Mouse (Mus musculus): ENCODE measurements at regions not wholly inside any gene's neighbourhood (a gene's known extent, or its start where the extent isn't known, plus 50 kb on each side); places are given as distances from the start of the nearest gene placed in this dataset.

GRCm38 (mm10) chr14:47988131-47988530, 132.5 kb upstream of the Peli2 start:
- DNase-seq (ENCODE audit: low read depth, low spot score) = no peak
- Histone ChIP-seq H3K9me3 (ENCODE audit: control insufficient read depth, insufficient read depth, low read depth, low read length) (no peaks in the 10 kb centered on the region), H3K9ac (ENCODE audit: insufficient read depth, low read depth, low read length, poor library complexity, severe bottlenecking) (no peak overlapping the region), H3K4me3 (ENCODE audit: insufficient read depth in 1 of 2, low read depth in 1 of 2, low read length in 2 of 2, poor library complexity in 1 of 2, severe bottlenecking in 1 of 2) (no peak overlapping the region), H3K36me3 (ENCODE audit: control insufficient read depth, insufficient read depth, low read length, poor library complexity, severe bottlenecking) (no peaks in the 10 kb centered on the region), H3K27ac (ENCODE audit: insufficient read depth, low read depth, low read length, poor library complexity, severe bottlenecking) (no peak overlapping the region), H3K4me1 (ENCODE audit: control insufficient read depth in 2 of 2, insufficient read depth in 2 of 2, low read length in 2 of 2, poor library complexity in 1 of 2) (0 out of 4 replicates have a peak, but pooled peaks cover 0 to 3% of the 10 kb centered on the region in 2 experiments)
- TF ChIP-seq MAFK (IDR thresholded peaks at IDR 0.05; ENCODE audit: insufficient read depth, low read depth, low read length) (no peak), ZC3H11A (IDR thresholded peaks at IDR 0.05; ENCODE audit: borderline replicate concordance, low read depth, low read length) (no peak), HCFC1 (IDR thresholded peaks at IDR 0.05; ENCODE audit: borderline replicate concordance, insufficient read depth, low read length) (no peak)
- in situ Hi-C loops (cut with MboI; ENCODE audit: low sequenced_read_pairs in 2 of 2, unreplicated experiment in 2 of 2) = no loop called here

GRCm38 (mm10) chr14:47989315-47989714, 131.3 kb upstream of the Peli2 start:
- TF ChIP-seq HCFC1 (IDR thresholded peaks at IDR 0.05; ENCODE audit: borderline replicate concordance, insufficient read depth, low read length) = no peak
- TF ChIP-seq ZNF384 (IDR thresholded peaks at IDR 0.05; ENCODE audit: low read depth, low read length) = no peak
- no peak for TF ChIP-seq ZC3H11A (IDR thresholded peaks at IDR 0.05; ENCODE audit: borderline replicate concordance, low read depth, low read length)
- no peak for TF ChIP-seq CHD2 (IDR thresholded peaks at IDR 0.05; ENCODE audit: low read depth, low read length)
- no peak for TF ChIP-seq MAFK (IDR thresholded peaks at IDR 0.05; ENCODE audit: insufficient read depth, low read depth, low read length)
- Histone ChIP-seq H3K27ac (ENCODE audit: insufficient read depth, low read depth, low read length, poor library complexity, severe bottlenecking) (no peak overlapping the region), H3K4me3 (ENCODE audit: insufficient read depth in 1 of 2, low read depth in 1 of 2, low read length in 2 of 2, poor library complexity in 1 of 2, severe bottlenecking in 1 of 2) (no peak overlapping the region), H3K9ac (ENCODE audit: insufficient read depth, low read depth, low read length, poor library complexity, severe bottlenecking) (no peak overlapping the region), H3K36me3 (ENCODE audit: control insufficient read depth, insufficient read depth, low read length, poor library complexity, severe bottlenecking) (no peaks in the 10 kb centered on the region), H3K4me1 (ENCODE audit: control insufficient read depth in 2 of 2, insufficient read depth in 2 of 2, low read length in 2 of 2, poor library complexity in 1 of 2) (0 out of 4 replicates have a peak, but pooled peaks cover 0 to 3% of the 10 kb centered on the region in 2 experiments), H3K9me3 (ENCODE audit: control insufficient read depth, insufficient read depth, low read depth, low read length) (no peaks in the 10 kb centered on the region)
- in situ Hi-C loops (cut with MboI; ENCODE audit: low sequenced_read_pairs in 2 of 2, unreplicated experiment in 2 of 2) = no loop called here
- no peak for DNase-seq (ENCODE audit: low read depth, low spot score)

GRCm38 (mm10) chr14:47990716-47991115, 129.9 kb upstream of the Peli2 start:
- H3K27ac ChIP-seq (ENCODE audit: insufficient read depth, low read depth, low read length, poor library complexity, severe bottlenecking) = no peak overlapping the region
- no peak overlapping the region for H3K9ac ChIP-seq (ENCODE audit: insufficient read depth, low read depth, low read length, poor library complexity, severe bottlenecking)
- H3K4me1 ChIP-seq (ENCODE audit: control insufficient read depth in 2 of 2, insufficient read depth in 2 of 2, low read length in 2 of 2, poor library complexity in 1 of 2) = 0 out of 4 replicates have a peak, but pooled peaks cover 0 to 3% of the 10 kb centered on the region in 2 experiments
- DNase-seq (ENCODE audit: low read depth, low spot score) = no peak
- TF ChIP-seq ZNF384 (IDR thresholded peaks at IDR 0.05; ENCODE audit: low read depth, low read length) (no peak), ZC3H11A (IDR thresholded peaks at IDR 0.05; ENCODE audit: borderline replicate concordance, low read depth, low read length) (no peak), MAFK (IDR thresholded peaks at IDR 0.05; ENCODE audit: insufficient read depth, low read depth, low read length) (no peak), CHD2 (IDR thresholded peaks at IDR 0.05; ENCODE audit: low read depth, low read length) (no peak), HCFC1 (IDR thresholded peaks at IDR 0.05; ENCODE audit: borderline replicate concordance, insufficient read depth, low read length) (no peak)
- H3K4me3 ChIP-seq (ENCODE audit: insufficient read depth in 1 of 2, low read depth in 1 of 2, low read length in 2 of 2, poor library complexity in 1 of 2, severe bottlenecking in 1 of 2) = no peak overlapping the region
- H3K9me3 ChIP-seq (ENCODE audit: control insufficient read depth, insufficient read depth, low read depth, low read length) = no peaks in the 10 kb centered on the region
- H3K36me3 ChIP-seq (ENCODE audit: control insufficient read depth, insufficient read depth, low read length, poor library complexity, severe bottlenecking) = no peaks in the 10 kb centered on the region
- in situ Hi-C loops (cut with MboI; ENCODE audit: low sequenced_read_pairs in 2 of 2, unreplicated experiment in 2 of 2) = no loop called here

GRCm38 (mm10) chr14:47991546-47991945, 129.1 kb upstream of the Peli2 start:
- Histone ChIP-seq H3K4me1 (ENCODE audit: control insufficient read depth in 2 of 2, insufficient read depth in 2 of 2, low read length in 2 of 2, poor library complexity in 1 of 2) (0 out of 4 replicates have a peak, but pooled peaks cover 0 to 3% of the 10 kb centered on the region in 2 experiments), H3K27ac (ENCODE audit: insufficient read depth, low read depth, low read length, poor library complexity, severe bottlenecking) (no peak overlapping the region), H3K4me3 (ENCODE audit: insufficient read depth in 1 of 2, low read depth in 1 of 2, low read length in 2 of 2, poor library complexity in 1 of 2, severe bottlenecking in 1 of 2) (no peak overlapping the region), H3K36me3 (ENCODE audit: control insufficient read depth, insufficient read depth, low read length, poor library complexity, severe bottlenecking) (no peaks in the 10 kb centered on the region), H3K9ac (ENCODE audit: insufficient read depth, low read depth, low read length, poor library complexity, severe bottlenecking) (no peak overlapping the region), H3K9me3 (ENCODE audit: control insufficient read depth, insufficient read depth, low read depth, low read length) (no peaks in the 10 kb centered on the region)
- TF ChIP-seq MAFK (IDR thresholded peaks at IDR 0.05; ENCODE audit: insufficient read depth, low read depth, low read length) = no peak
- no peak for TF ChIP-seq HCFC1 (IDR thresholded peaks at IDR 0.05; ENCODE audit: borderline replicate concordance, insufficient read depth, low read length)
- TF ChIP-seq ZNF384 (IDR thresholded peaks at IDR 0.05; ENCODE audit: low read depth, low read length) = no peak
- TF ChIP-seq CHD2 (IDR thresholded peaks at IDR 0.05; ENCODE audit: low read depth, low read length) = no peak
- DNase-seq (ENCODE audit: low read depth, low spot score) = no peak
- in situ Hi-C loops (cut with MboI; ENCODE audit: low sequenced_read_pairs in 2 of 2, unreplicated experiment in 2 of 2) = no loop called here

GRCm38 (mm10) chr14:47992091-47992490, 128.5 kb upstream of the Peli2 start:
- H3K36me3 ChIP-seq (ENCODE audit: control insufficient read depth, insufficient read depth, low read length, poor library complexity, severe bottlenecking) = no peaks in the 10 kb centered on the region
- no peak for DNase-seq (ENCODE audit: low read depth, low spot score)
- no peaks in the 10 kb centered on the region for H3K4me1 ChIP-seq (ENCODE audit: control insufficient read depth in 2 of 2, insufficient read depth in 2 of 2, low read length in 2 of 2, poor library complexity in 1 of 2)
- H3K9me3 ChIP-seq (ENCODE audit: control insufficient read depth, insufficient read depth, low read depth, low read length) = no peaks in the 10 kb centered on the region
- TF ChIP-seq CHD2 (IDR thresholded peaks at IDR 0.05; ENCODE audit: low read depth, low read length) (no peak), ZNF384 (IDR thresholded peaks at IDR 0.05; ENCODE audit: low read depth, low read length) (no peak), HCFC1 (IDR thresholded peaks at IDR 0.05; ENCODE audit: borderline replicate concordance, insufficient read depth, low read length) (no peak), ZC3H11A (IDR thresholded peaks at IDR 0.05; ENCODE audit: borderline replicate concordance, low read depth, low read length) (no peak)
- in situ Hi-C loops (cut with MboI; ENCODE audit: low sequenced_read_pairs in 2 of 2, unreplicated experiment in 2 of 2) = no loop called here
- H3K27ac ChIP-seq (ENCODE audit: insufficient read depth, low read depth, low read length, poor library complexity, severe bottlenecking) = no peak overlapping the region
- no peak overlapping the region for H3K9ac ChIP-seq (ENCODE audit: insufficient read depth, low read depth, low read length, poor library complexity, severe bottlenecking)
- H3K4me3 ChIP-seq (ENCODE audit: insufficient read depth in 1 of 2, low read depth in 1 of 2, low read length in 2 of 2, poor library complexity in 1 of 2, severe bottlenecking in 1 of 2) = no peak overlapping the region

Measured in ES-E14 (cell line).